Mouse (Mus musculus) layer of hippocampus, postnatal 36 days (tissue): ENCODE data around the gene Lrmda. TPM values are rescaled to one million over a fixed set of nuclear protein-coding genes. Genes with fewer than 3 reads are reported as not detected.
A peak's percentile ranks its signal among the peaks of the same experiment; 100 is the strongest.
"Not testable (repeated sequence)": the region's sequence is repeated elsewhere in the genome, so short reads cannot be mapped to it uniquely, and the experiment has no call there.

Experiments
- DNase-seq, 2 experiments: peaks; one replicate each; pipeline ENCODE4 v3.0.0; 2022
- total RNA-seq, 2 experiments: library from RNA; stranded (reverse); gene quantifications; 2 replicates each; pipeline ENCODE4 v1.2.3; 2021

Lrmda gene
- total RNA-seq, 2 experiments from 2014 or later: 0.87 to 1.0 TPM

GRCm38 (mm10) chr14:22743264-22743663, 723.8 kb downstream of the Lrmda start:
- no peak for DNase-seq

GRCm38 (mm10) chr14:22744701-22745100, 725.2 kb downstream of the Lrmda start:
- no peak for DNase-seq

- DNase-seq: no peak
Measured at GRCm38 (mm10) chr14:22745263-22745881, 725.9 kb downstream of the Lrmda start.

- no peak for DNase-seq
Measured at GRCm38 (mm10) chr14:22745882-22746480, 726.5 kb downstream of the Lrmda start.

- no peak for DNase-seq
Measured at GRCm38 (mm10) chr14:22747816-22748215, 728.3 kb downstream of the Lrmda start.

GRCm38 (mm10) chr14:22750409-22750808, 730.9 kb downstream of the Lrmda start:
- DNase-seq: no peak

- DNase-seq: peak; percentile 11 to 14
Measured at GRCm38 (mm10) chr14:22751290-22751689, 731.8 kb downstream of the Lrmda start.

- no peak for DNase-seq
Measured at GRCm38 (mm10) chr14:22754633-22755032, 735.1 kb downstream of the Lrmda start.

GRCm38 (mm10) chr14:22757493-22757892, 738.0 kb downstream of the Lrmda start:
- DNase-seq: no peak

GRCm38 (mm10) chr14:22759216-22759615, 739.7 kb downstream of the Lrmda start:
- DNase-seq: no peak

GRCm38 (mm10) chr14:22759673-22760072, 740.2 kb downstream of the Lrmda start:
- DNase-seq: no peak

GRCm38 (mm10) chr14:22760241-22761039, 740.9 kb downstream of the Lrmda start:
- DNase-seq: peak; percentile 11 to 30

GRCm38 (mm10) chr14:22781709-22782108, 762.2 kb downstream of the Lrmda start:
- DNase-seq: no peak

- DNase-seq: no peak
Measured at GRCm38 (mm10) chr14:22782365-22782764, 762.9 kb downstream of the Lrmda start.

GRCm38 (mm10) chr14:22783211-22784161, 764.0 kb downstream of the Lrmda start:
- DNase-seq: no peak

- DNase-seq: no peak
Measured at GRCm38 (mm10) chr14:22800020-22800419, 780.5 kb downstream of the Lrmda start.

GRCm38 (mm10) chr14:22800871-22801636, 781.5 kb downstream of the Lrmda start:
- DNase-seq: no peak

- not testable (repeated sequence) for DNase-seq
Measured at GRCm38 (mm10) chr14:22801714-22802113, 782.2 kb downstream of the Lrmda start.

GRCm38 (mm10) chr14:22807324-22807723, 787.8 kb downstream of the Lrmda start:
- DNase-seq: no peak

- DNase-seq: peak; percentile 57 to 66
Measured at GRCm38 (mm10) chr14:22807726-22808594, 788.4 kb downstream of the Lrmda start.
